Mouse (Mus musculus): ENCODE measurements around the gene Camk2d. TPM values are rescaled to one million over a fixed set of nuclear protein-coding genes. Genes with fewer than 3 reads are reported as not detected.
A peak's percentile ranks its signal among the peaks of the same experiment; 100 is the strongest.

Camk2d gene
- polyA plus RNA-seq, 1 experiment from 2014 or later = 29.9 TPM

GRCm38 (mm10) chr3:126658791-126659190, 62.7 kb downstream of the Camk2d start:
- H3K4me1 ChIP-seq = no peaks in the 10 kb centered on the region; the same call in 1 of the 2 replicates
- no peaks in the 10 kb centered on the region for H3K27me3 ChIP-seq
- no peak for ATAC-seq (replicated peaks)
- H3K9ac ChIP-seq (replicated peaks) = no peak overlapping the region
- H3K4me2 ChIP-seq (replicated peaks) = no peak overlapping the region
- no peak overlapping the region for H3K27ac ChIP-seq (replicated peaks)
- H3K36me3 ChIP-seq = no peaks in the 10 kb centered on the region
- H3K9me3 ChIP-seq = no peaks in the 10 kb centered on the region
- 87% methylated on average over 10 of the region's 10 CpGs for WGBS
- H3K4me3 ChIP-seq = no peak overlapping the region

- WGBS = 88% methylated on average over 8 of the region's 8 CpGs
- Histone ChIP-seq H3K4me2 (replicated peaks) (no peak overlapping the region), H3K4me1 (no peaks in the 10 kb centered on the region; the same call in 1 of the 2 replicates), H3K9ac (replicated peaks) (no peak overlapping the region), H3K27me3 (no peaks in the 10 kb centered on the region), H3K4me3 (no peak overlapping the region), H3K27ac (replicated peaks) (no peak overlapping the region), H3K9me3 (no peaks in the 10 kb centered on the region), H3K36me3 (no peaks in the 10 kb centered on the region)
- no peak for ATAC-seq (replicated peaks)
Measured at GRCm38 (mm10) chr3:126659235-126659634, 63.1 kb downstream of the Camk2d start.

- H3K27ac ChIP-seq (replicated peaks) = no peak overlapping the region
- WGBS = 82% methylated on average over 8 of the region's 8 CpGs
Measured at GRCm38 (mm10) chr3:126659832-126660564, 63.9 kb downstream of the Camk2d start.

GRCm38 (mm10) chr3:126660575-126660974, 64.5 kb downstream of the Camk2d start:
- H3K9me3 ChIP-seq = no peaks in the 10 kb centered on the region
- no peak overlapping the region for H3K4me3 ChIP-seq
- H3K27ac ChIP-seq (replicated peaks) = no peak overlapping the region
- H3K9ac ChIP-seq (replicated peaks) = no peak overlapping the region
- 85% methylated on average over 2 of the region's 2 CpGs for WGBS
- no peak for ATAC-seq (replicated peaks)
- H3K4me1 ChIP-seq = no peaks in the 10 kb centered on the region; the same call in 1 of the 2 replicates
- H3K27me3 ChIP-seq = no peaks in the 10 kb centered on the region
- no peak overlapping the region for H3K4me2 ChIP-seq (replicated peaks)
- no peaks in the 10 kb centered on the region for H3K36me3 ChIP-seq

More at GRCm38 (mm10) chr3:126659832-126660564, 63.9 kb downstream of the Camk2d start:
- H3K9me3 ChIP-seq = no peaks in the 10 kb centered on the region
- H3K4me3 ChIP-seq = no peak overlapping the region
- no peaks in the 10 kb centered on the region for H3K36me3 ChIP-seq
- no peak for ATAC-seq (replicated peaks)
- H3K4me1 ChIP-seq = no peaks in the 10 kb centered on the region; the same call in 1 of the 2 replicates
- no peaks in the 10 kb centered on the region for H3K27me3 ChIP-seq
- no peak overlapping the region for H3K9ac ChIP-seq (replicated peaks)
- H3K4me2 ChIP-seq (replicated peaks) = no peak overlapping the region

- ATAC-seq (replicated peaks) = no peak
- no peak overlapping the region for H3K4me3 ChIP-seq
- H3K36me3 ChIP-seq = no peaks in the 10 kb centered on the region
- H3K27ac ChIP-seq (replicated peaks) = no peak overlapping the region
- H3K4me1 ChIP-seq = no peaks in the 10 kb centered on the region; the same call in 1 of the 2 replicates
- H3K4me2 ChIP-seq (replicated peaks) = no peak overlapping the region
- H3K27me3 ChIP-seq = no peaks in the 10 kb centered on the region
- no peaks in the 10 kb centered on the region for H3K9me3 ChIP-seq
- H3K9ac ChIP-seq (replicated peaks) = no peak overlapping the region
- WGBS = 92% methylated on average over 6 of the region's 6 CpGs
Measured at GRCm38 (mm10) chr3:126660986-126661385, 64.9 kb downstream of the Camk2d start.

DNA sequence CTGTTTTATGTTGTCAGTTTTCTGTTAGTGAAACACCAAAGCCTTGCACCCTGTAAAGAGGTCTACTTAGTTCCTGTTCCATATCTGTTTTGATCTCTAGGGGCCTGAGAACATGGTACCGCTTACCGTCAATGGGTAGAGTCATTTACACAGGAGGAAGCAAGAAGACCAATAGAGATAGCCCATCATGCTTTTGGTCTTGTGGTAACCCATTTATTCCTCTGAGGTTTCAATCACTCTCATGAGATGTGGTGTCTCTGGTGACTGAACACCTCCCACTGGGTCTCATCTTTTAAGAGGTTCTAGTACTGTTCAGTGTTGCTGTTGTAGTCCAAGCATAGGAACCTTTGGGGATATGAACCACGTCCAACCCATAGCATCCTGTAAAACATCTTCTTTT, 65.8 kb downstream of the Camk2d start:
- ATAC-seq (replicated peaks) = no peak
- Histone ChIP-seq H3K27me3 (no peaks in the 10 kb centered on the region), H3K9ac (replicated peaks) (no peak overlapping the region), H3K4me3 (no peak overlapping the region), H3K4me1 (no peaks in the 10 kb centered on the region), H3K4me2 (replicated peaks) (no peak overlapping the region), H3K36me3 (no peaks in the 10 kb centered on the region), H3K9me3 (no peaks in the 10 kb centered on the region), H3K27ac (replicated peaks) (no peak overlapping the region)
- WGBS = 95% methylated on average over 3 of the region's 3 CpGs

GRCm38 (mm10) chr3:126663436-126663835, 67.3 kb downstream of the Camk2d start:
- Histone ChIP-seq H3K4me3 (no peak overlapping the region), H3K4me2 (replicated peaks) (no peak overlapping the region), H3K27ac (replicated peaks) (no peak overlapping the region), H3K27me3 (no peaks in the 10 kb centered on the region), H3K9ac (replicated peaks) (no peak overlapping the region), H3K36me3 (no peaks in the 10 kb centered on the region), H3K4me1 (peaks cover 13% of the 10 kb centered on the region), H3K9me3 (no peaks in the 10 kb centered on the region)
- 79% methylated on average over 5 of the region's 5 CpGs for WGBS
- no peak for ATAC-seq (replicated peaks)

- 94% methylated on average over 1 of the region's 1 CpGs for WGBS
- no peaks in the 10 kb centered on the region for H3K27me3 ChIP-seq
- no peak overlapping the region for H3K4me3 ChIP-seq
- no peak overlapping the region for H3K4me2 ChIP-seq (replicated peaks)
- peaks cover 19% of the 10 kb centered on the region for H3K4me1 ChIP-seq
- ATAC-seq (replicated peaks) = no peak
- H3K36me3 ChIP-seq = no peaks in the 10 kb centered on the region
- H3K9me3 ChIP-seq = no peaks in the 10 kb centered on the region
- H3K27ac ChIP-seq (replicated peaks) = no peak overlapping the region
- no peak overlapping the region for H3K9ac ChIP-seq (replicated peaks)
Measured at GRCm38 (mm10) chr3:126665866-126666265, 69.8 kb downstream of the Camk2d start.

- H3K27me3 ChIP-seq = no peaks in the 10 kb centered on the region
- H3K4me1 ChIP-seq = peaks cover 22% of the 10 kb centered on the region
- no peaks in the 10 kb centered on the region for H3K9me3 ChIP-seq
- whole genome bisulfite sequencing = 93% methylated on average over 11 of the region's 11 CpGs
- H3K36me3 ChIP-seq = no peaks in the 10 kb centered on the region
- no peak overlapping the region for H3K4me3 ChIP-seq
- no peak overlapping the region for H3K27ac ChIP-seq (replicated peaks)
- H3K9ac ChIP-seq (replicated peaks) = no peak overlapping the region
- H3K4me2 ChIP-seq (replicated peaks) = no peak overlapping the region
- peak; percentile 36 for ATAC-seq (replicated peaks)
Measured at GRCm38 (mm10) chr3:126667019-126667418, 70.9 kb downstream of the Camk2d start.

DNA sequence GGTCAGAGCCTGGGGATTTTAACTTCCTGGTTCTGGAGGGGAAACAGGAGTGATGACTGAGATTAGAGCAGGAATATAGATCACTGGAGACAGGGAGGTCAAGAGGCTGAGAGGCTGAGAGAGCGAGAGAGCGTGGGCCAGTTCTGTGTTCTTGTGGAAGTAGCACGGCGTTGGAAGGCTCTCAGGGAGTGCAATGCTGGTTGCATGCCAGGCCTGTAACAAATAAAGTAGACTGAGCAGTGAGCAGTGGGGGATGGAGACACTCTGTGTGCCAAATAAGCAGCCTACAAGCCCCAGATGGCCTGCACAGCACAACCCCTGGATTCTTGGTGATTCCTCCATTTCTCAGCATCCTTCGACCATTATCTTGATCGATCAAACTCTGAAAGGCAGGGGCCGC, 71.3 kb downstream of the Camk2d start:
- peak; percentile 89 for ATAC-seq (replicated peaks)
- H3K9ac ChIP-seq (replicated peaks) = no peak overlapping the region
- H3K4me3 ChIP-seq = no peak overlapping the region
- H3K4me1 ChIP-seq = peaks cover 22% of the 10 kb centered on the region
- H3K27ac ChIP-seq (replicated peaks) = peak overlapping the region; percentile 19; the same call in 1 of the 2 replicates
- H3K4me2 ChIP-seq (replicated peaks) = no peak overlapping the region
- H3K27me3 ChIP-seq = no peaks in the 10 kb centered on the region
- no peaks in the 10 kb centered on the region for H3K36me3 ChIP-seq
- WGBS = 45% methylated on average over 7 of the region's 7 CpGs
- no peaks in the 10 kb centered on the region for H3K9me3 ChIP-seq

GRCm38 (mm10) chr3:126668123-126668522, 72.0 kb downstream of the Camk2d start:
- H3K9ac ChIP-seq (replicated peaks) = no peak overlapping the region
- no peak overlapping the region for H3K4me3 ChIP-seq
- H3K27ac ChIP-seq (replicated peaks) = no peak overlapping the region
- ATAC-seq (replicated peaks) = peak; percentile 60
- peaks cover 22% of the 10 kb centered on the region for H3K4me1 ChIP-seq
- WGBS = 19% methylated on average over 3 of the region's 3 CpGs
- no peaks in the 10 kb centered on the region for H3K36me3 ChIP-seq
- H3K9me3 ChIP-seq = no peaks in the 10 kb centered on the region
- no peak overlapping the region for H3K4me2 ChIP-seq (replicated peaks)
- H3K27me3 ChIP-seq = no peaks in the 10 kb centered on the region

DNA sequence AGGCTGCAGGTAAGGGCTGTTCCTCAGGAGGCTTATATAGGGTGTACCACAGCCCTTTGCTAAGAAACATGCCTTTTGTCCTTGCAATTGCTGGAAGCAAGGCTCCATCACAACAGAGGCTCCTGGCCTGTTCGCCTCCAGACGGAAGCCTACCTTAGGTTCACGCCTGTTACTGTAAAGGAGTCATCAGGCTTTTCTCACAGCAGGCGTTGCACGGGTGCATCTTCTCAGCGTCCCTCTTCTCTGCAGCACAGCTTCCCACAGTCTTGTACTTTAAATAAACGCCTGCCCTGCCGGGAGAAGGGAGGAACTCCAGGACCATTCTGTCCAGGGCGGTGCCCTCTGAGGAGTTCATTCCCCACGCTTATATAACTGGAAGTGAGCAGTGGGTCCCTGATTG, 72.6 kb downstream of the Camk2d start:
- Histone ChIP-seq H3K27me3 (no peaks in the 10 kb centered on the region), H3K4me3 (no peak overlapping the region), H3K9me3 (no peaks in the 10 kb centered on the region), H3K9ac (replicated peaks) (no peak overlapping the region), H3K4me1 (peaks cover 22% of the 10 kb centered on the region), H3K36me3 (no peaks in the 10 kb centered on the region), H3K4me2 (replicated peaks) (no peak overlapping the region), H3K27ac (replicated peaks) (0 out of 2 replicates have a peak overlapping the region, but pooled peaks have one; percentile 14)
- WGBS = 51% methylated on average over 10 of the region's 10 CpGs
- ATAC-seq (replicated peaks) = no peak; the same call in 1 of the 2 replicates

DNA sequence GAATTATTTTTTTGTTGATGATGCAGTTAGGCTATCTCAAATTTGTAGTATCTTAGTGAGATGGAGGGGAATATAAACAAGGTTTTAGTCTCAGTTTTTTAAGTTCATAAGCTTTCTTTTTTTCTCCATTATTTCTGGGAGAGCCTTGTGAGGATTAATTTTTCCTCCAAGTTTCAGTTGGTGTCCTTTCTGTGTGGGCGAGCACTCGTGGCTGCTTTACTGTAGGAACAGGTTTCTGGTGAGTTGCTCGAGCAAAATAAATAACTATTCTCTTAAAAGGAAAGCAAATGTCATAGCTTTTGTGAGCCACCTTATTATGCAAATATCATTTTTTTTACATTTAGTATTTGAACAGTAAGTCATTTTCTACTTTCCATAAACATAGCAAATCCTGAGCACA, 74.3 kb downstream of the Camk2d start:
- peaks cover 22% of the 10 kb centered on the region for H3K4me1 ChIP-seq
- H3K4me3 ChIP-seq = no peak overlapping the region
- no peak overlapping the region for H3K4me2 ChIP-seq (replicated peaks)
- no peak overlapping the region for H3K27ac ChIP-seq (replicated peaks)
- 60% methylated on average over 3 of the region's 3 CpGs for WGBS
- no peak overlapping the region for H3K9ac ChIP-seq (replicated peaks)
- H3K27me3 ChIP-seq = no peaks in the 10 kb centered on the region
- no peaks in the 10 kb centered on the region for H3K9me3 ChIP-seq
- H3K36me3 ChIP-seq = no peaks in the 10 kb centered on the region
- ATAC-seq (replicated peaks) = no peak
